Mouse (Mus musculus) c-Kit-positive CD71-negative TER-119-negative erythroid progenitor cells, embryonic 14.5 days (primary cell): ENCODE results near the gene Bms1.

Experiments
- DNase-seq: peaks from one replicate; pipeline ENCODE4 v3.0.0-alpha.2; 2013; ENCODE audit warnings: low read depth

Bms1 gene

GRCm38 (mm10) chr6:118419050-118419920, at the start of gene Bms1:
Bms1 (minus strand) TSS chr6:118419474.
- peak; percentile 90 for DNase-seq

- DNase-seq, result no peak
These were observed 42.9 kb upstream of the Bms1 start for GRCm38 (mm10) chr6:118462069-118462705.

GRCm38 (mm10) chr6:118457726-118458125, 38.5 kb upstream of the Bms1 start:
- DNase-seq, result no peak

GRCm38 (mm10) chr6:118455042-118455631, 35.9 kb upstream of the Bms1 start, which contains the start of gene Zfp248:
Zfp248 (minus strand) TSS chr6:118455528.
- peak; percentile 65 for DNase-seq

GRCm38 (mm10) chr6:118454452-118454851, 35.2 kb upstream of the Bms1 start:
- DNase-seq, result no peak

- DNase-seq, result no peak
These were observed 12.2 kb upstream of the Bms1 start for GRCm38 (mm10) chr6:118431502-118431901.

- DNase-seq, result no peak
These were observed 7.4 kb upstream of the Bms1 start for GRCm38 (mm10) chr6:118426666-118427065.

- DNase-seq, result no peak
These were observed 8.8 kb downstream of the Bms1 start for GRCm38 (mm10) chr6:118410428-118410827.

GRCm38 (mm10) chr6:118408510-118408909, 10.8 kb downstream of the Bms1 start:
- DNase-seq, result no peak

- no peak for DNase-seq
These were observed 12.9 kb downstream of the Bms1 start for GRCm38 (mm10) chr6:118406421-118406820.

GRCm38 (mm10) chr6:118390746-118391145, 28.5 kb downstream of the Bms1 start:
- no peak for DNase-seq

GRCm38 (mm10) chr6:118385962-118386361, 33.3 kb downstream of the Bms1 start:
- no peak for DNase-seq

- DNase-seq, result no peak
These were observed 38.0 kb downstream of the Bms1 start for GRCm38 (mm10) chr6:118381234-118381633.

GRCm38 (mm10) chr6:118380630-118381029, 38.6 kb downstream of the Bms1 start:
- no peak for DNase-seq

- peak; percentile 63 for DNase-seq
These were observed 39.7 kb downstream of the Bms1 start for GRCm38 (mm10) chr6:118379451-118380167.

- DNase-seq, result no peak
These were observed 41.7 kb downstream of the Bms1 start for GRCm38 (mm10) chr6:118377611-118378010.

- DNase-seq, result no peak
These were observed 43.3 kb downstream of the Bms1 start for GRCm38 (mm10) chr6:118376023-118376422.

GRCm38 (mm10) chr6:118375457-118375856, 43.8 kb downstream of the Bms1 start:
- no peak for DNase-seq

- DNase-seq, result no peak
These were observed 44.2 kb downstream of the Bms1 start for GRCm38 (mm10) chr6:118375026-118375425.

- no peak for DNase-seq
These were observed 46.0 kb downstream of the Bms1 start for GRCm38 (mm10) chr6:118373294-118373693.

GRCm38 (mm10) chr6:118372794-118373193, 46.5 kb downstream of the Bms1 start:
- no peak for DNase-seq

GRCm38 (mm10) chr6:118367502-118367901, 51.8 kb downstream of the Bms1 start:
- DNase-seq, result no peak
